Mouse (Mus musculus): ENCODE results near the gene Sos1.
"Not testable (repeated sequence)": the region's sequence is repeated elsewhere in the genome, so short reads cannot be mapped to it uniquely, and the experiment has no call there.

Gene Sos1

DNA sequence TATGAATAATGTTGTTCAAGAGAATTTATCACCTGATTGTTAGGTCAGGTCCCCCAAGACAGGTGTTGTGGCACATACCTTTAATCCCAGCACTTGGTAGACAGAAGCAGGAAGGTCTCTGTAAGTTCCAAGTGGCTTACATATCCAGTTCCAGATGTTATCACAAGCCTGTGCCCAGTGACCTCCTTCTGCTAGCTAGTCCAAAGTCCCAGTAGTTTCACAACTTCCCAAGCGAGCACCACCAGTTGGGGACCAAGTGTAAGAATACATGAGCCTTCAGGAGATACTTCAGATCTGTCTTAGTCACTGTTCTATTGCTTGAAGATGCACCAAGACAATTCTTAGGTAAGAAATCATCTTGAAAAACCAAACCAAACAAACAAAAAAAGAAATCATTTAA is 13.6 kb upstream of the Sos1 start:
- DNase-seq (ENCODE audit: low spot score): no peak

DNA sequence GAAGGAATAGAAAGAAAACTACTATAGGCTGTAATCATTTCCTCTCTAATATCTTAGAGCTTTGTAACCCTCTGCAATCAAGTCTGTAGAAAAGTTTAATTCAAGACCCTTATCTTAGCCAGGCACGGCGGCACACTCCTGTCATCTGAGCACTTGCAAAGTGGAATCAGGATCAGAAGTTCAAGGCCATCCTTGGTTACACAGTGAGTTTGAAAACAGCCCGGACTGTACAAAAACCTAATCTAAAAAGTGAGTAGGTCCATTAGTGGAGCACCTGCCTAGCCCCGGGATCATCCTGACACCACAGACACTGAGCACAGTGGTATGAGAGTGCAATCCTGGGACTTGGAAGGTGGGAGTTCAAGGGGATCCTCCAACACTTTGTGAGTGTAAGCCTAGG is 12.6 kb upstream of the Sos1 start:
- no peak for DNase-seq (ENCODE audit: low spot score)

DNA sequence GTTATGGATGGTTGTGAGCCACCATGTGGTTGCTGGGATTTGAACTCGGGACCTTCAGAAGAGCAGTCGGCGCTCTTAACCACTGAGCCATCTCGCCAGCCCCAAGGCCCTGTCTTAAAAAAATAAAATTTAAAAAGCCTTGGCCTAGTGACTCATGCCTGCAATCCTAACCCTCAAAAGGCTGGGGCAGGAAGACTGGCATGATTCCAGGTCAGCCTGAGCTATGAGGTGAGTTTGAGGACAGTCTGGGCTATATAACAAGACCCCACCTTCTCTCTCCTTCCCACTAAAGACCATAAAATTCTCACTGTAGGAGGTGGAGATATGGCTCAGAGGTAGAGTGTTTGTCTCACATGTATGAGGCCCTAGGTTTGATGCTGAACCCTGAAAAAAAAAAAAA is 12.0 kb upstream of the Sos1 start:
- no peak for DNase-seq (ENCODE audit: low spot score)

DNA sequence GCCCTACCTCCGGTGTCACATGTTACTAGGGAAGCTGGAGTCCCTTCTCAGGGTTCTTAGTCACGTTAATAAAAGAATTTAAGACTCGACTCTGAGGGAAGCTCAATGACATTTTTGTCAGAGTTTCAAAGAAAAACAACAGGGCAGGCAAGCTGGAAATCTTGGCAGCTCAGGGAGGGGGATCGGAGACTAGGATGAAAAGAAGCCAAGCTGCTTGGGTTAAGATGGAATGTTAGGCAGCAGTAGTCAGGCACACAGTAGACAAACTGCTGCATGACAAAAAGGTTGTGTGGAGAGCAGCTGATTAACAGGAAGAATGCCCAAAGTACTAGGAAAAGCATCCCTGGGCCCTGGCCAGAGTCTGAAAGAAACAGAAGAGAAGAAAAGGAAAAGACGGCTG is 9.9 kb upstream of the Sos1 start:
- no peak for DNase-seq (ENCODE audit: low spot score)

DNA sequence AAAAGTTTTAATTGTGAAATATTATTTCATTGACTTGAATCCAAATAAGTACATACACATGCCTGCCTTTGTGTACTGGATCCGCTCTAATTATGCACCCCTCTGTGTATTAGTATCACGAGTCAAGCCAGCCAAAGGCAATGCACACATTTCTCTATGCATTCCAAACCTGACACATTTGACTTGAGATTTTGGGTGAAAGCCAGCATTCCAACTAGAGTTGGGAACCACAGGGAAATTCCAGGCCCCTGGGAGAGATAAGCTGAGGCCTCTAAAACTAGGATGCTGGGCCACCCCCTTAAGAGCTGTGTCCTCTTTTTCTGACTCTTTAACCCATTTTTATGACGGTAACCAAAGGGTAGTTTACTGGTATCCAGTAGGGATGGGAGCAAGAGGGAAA is 8.7 kb upstream of the Sos1 start:
- DNase-seq (ENCODE audit: low spot score): no peak

DNA sequence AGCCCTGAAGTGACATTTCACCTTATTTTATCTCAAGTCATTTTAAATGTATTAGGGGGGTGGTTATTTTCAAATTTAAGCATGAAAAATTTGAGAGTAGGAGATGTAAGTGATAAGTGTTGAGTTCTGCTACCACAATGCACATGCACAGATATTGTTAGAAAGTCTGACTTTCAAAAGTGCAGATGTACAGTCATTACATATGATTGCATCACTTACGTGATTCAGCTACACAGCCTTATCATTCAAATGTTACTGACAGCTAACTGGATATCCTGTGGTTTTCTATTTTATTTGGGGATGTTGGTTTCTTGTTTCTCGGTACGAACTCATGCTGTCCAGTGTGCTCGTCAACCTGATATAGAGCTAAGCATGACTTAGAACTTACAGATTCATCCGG is 4.9 kb upstream of the Sos1 start:
- DNase-seq (ENCODE audit: low spot score): no peak

DNA sequence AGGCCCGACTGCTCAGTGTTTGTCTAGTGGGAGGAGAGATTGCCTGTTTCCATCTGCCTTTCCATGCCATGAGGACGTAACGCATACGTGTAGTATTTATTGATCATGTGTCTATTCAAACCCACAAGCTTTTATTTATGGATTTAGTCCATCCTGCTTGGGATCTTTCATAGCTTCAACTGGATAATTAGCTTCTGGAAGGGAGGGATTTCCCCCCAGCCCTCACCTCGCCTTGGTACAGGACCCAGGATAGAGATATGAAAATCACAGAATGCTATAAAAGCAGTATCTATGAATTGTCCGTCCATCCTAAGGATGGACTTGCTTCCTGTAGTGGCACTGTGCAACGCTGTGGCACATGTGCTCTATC is 587 bp upstream of the Sos1 start:
- DNase-seq (ENCODE audit: low spot score): no peak

- DNase-seq (ENCODE audit: low spot score): peak; percentile 65
Observed at GRCm38 (mm10) chr17:80479295-80480030, 790 bp downstream of the Sos1 start.

- DNase-seq (ENCODE audit: low spot score): no peak
Observed at GRCm38 (mm10) chr17:80477679-80478078, 2.6 kb downstream of the Sos1 start.

DNA sequence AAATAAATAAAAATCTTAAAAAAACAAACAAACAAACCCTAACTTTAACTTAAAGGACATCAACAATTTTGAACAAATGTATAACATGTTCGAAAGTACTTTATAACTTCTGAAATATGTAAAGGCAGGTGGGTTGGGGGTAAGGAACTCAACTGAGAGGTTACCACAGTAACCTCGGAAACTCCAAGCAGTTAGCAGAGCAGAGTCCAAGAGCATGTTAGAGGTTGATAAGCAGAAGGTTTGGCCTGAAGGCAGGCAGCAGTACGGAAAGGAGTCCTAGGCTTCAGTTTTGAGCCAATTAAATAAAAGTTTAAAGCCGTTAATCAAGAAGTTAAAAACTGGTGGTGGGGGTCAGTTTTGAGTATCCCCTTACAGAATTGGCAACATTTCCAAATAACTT is 3.8 kb downstream of the Sos1 start:
- no peak for DNase-seq (ENCODE audit: low spot score)

- DNase-seq (ENCODE audit: low spot score): peak; percentile 52
Observed at GRCm38 (mm10) chr17:80471056-80471802, 9.0 kb downstream of the Sos1 start.

GRCm38 (mm10) chr17:80468417-80468894 is 11.8 kb downstream of the Sos1 start:
- not testable (repeated sequence) for DNase-seq (ENCODE audit: low spot score)

GRCm38 (mm10) chr17:80460258-80460657 is 20.0 kb downstream of the Sos1 start:
- no peak for DNase-seq (ENCODE audit: low spot score)

DNA sequence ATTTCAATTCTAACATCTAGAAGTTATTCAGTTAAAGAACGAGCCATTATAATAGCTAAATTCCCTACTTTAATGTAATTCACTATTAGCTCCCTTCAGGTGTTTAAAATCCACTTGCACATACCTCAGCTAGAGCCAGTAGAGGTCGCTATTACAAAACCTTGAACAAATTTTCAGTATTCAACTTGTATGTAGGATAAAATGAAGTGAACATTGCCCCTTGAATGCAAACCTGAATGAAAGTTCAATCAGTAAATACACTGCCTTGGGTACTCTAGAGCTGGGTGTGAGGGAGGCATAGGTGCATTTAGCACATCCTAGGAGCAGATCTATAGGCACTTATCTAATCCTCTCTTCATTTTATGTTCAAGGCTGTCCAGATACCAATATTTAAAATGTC is 24.6 kb downstream of the Sos1 start:
- DNase-seq (ENCODE audit: low spot score): peak; percentile 74

DNA sequence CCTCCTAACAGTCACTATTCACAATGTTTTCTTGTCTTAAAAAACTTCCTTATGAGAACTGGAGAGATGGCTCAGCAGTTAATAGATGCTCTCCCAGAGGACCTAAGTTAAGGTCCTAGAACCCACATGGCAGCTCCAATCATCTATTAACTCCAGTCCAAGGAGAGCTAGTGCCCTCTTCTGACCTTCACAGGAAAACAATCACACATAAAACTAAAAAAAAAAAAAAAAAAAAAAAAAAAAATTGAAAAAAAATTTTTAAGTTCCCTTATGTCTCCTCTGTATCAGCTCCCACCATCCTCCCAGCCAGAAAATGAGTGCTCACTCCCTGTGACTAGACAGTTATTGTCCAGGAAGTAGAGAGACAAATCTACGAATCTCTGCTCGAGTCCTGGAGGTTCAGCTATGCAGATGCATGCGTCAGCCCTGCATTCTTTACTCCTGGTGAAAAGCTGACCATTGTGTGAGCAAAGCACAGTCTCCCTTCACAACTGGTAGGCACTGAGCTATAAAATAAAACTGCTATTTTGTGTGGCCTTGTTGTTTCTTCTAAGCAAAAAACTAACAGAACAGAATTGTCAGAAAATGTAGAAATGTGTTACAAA is 29.7 kb downstream of the Sos1 start:
- no peak for DNase-seq (ENCODE audit: low spot score)

- no peak for DNase-seq (ENCODE audit: low spot score)
Observed at GRCm38 (mm10) chr17:80446470-80446869, 33.8 kb downstream of the Sos1 start.

DNA sequence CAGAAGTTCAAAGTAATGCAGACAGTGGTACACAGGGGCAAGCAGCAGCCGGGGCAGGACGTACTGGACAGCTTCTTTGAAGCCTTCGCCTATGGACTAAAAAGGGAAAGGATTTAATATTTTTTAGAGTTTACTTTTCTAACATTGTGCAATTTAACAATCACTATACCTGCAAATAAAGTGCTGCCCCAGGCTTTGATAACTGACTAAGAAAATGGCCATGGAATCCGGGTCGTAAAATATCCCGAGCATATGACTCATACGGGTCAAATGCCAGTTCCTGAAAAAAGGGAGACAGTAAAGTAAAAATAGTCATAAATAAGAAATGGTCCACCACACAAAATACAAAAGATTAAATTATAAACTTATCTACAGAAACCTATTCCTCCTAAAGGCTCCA is 34.8 kb downstream of the Sos1 start:
- no peak for DNase-seq (ENCODE audit: low spot score)

- no peak for DNase-seq (ENCODE audit: low spot score)
Observed at GRCm38 (mm10) chr17:80435680-80436079, 44.6 kb downstream of the Sos1 start.

GRCm38 (mm10) chr17:80434430-80434829 is 45.8 kb downstream of the Sos1 start:
- no peak for DNase-seq (ENCODE audit: low spot score)

- no peak for DNase-seq (ENCODE audit: low spot score)
Observed at GRCm38 (mm10) chr17:80431997-80432396, 48.3 kb downstream of the Sos1 start.

GRCm38 (mm10) chr17:80427966-80428365 is 52.3 kb downstream of the Sos1 start:
- no peak for DNase-seq (ENCODE audit: low spot score)

- no peak for DNase-seq (ENCODE audit: low spot score)
Observed at GRCm38 (mm10) chr17:80426901-80427300, 53.4 kb downstream of the Sos1 start.

- no peak for DNase-seq (ENCODE audit: low spot score)
Observed at GRCm38 (mm10) chr17:80426171-80426570, 54.1 kb downstream of the Sos1 start.

All from embryo, embryonic 10.5 days (tissue).